Mouse (Mus musculus) heart, embryonic 15.5 days (tissue): ENCODE results near the gene Plxnd1. TPM values are rescaled to one million over a fixed set of nuclear protein-coding genes. Genes with fewer than 3 reads are reported as not detected.

ENCODE experiments used
- ATAC-seq: fragments of 200-750 bp; cut with Nextera tagmentation; replicated peaks from 2 replicates; pipeline ENCODE4 v1.8.0; 2017; ENCODE audit warnings: low read depth, moderate TSS enrichment; ENCODE audit not compliant: insufficient number of reproducible peaks, insufficient read depth, low FRiP score
- H3K27ac ChIP-seq: fragments of 300-500 bp; sonication (generic); 2 replicates; pipeline ENCODE4 v1.5.1; 2015; ENCODE audit warnings: mild to moderate bottlenecking, inconsistent platforms
- H3K27me3 ChIP-seq: fragments of 300-500 bp; sonication (generic); 2 replicates; pipeline ENCODE4 v1.6.1; 2015; ENCODE audit warnings: inconsistent platforms
- H3K36me3 ChIP-seq: fragments of 300-500 bp; sonication (generic); 2 replicates; pipeline ENCODE4 v1.6.1; 2015; ENCODE audit warnings: mild to moderate bottlenecking, inconsistent platforms
- H3K4me1 ChIP-seq: fragments of 300-500 bp; sonication (generic); replicated peaks from 2 replicates; pipeline ENCODE4 v1.6.1; 2015; ENCODE audit warnings: inconsistent platforms
- H3K4me2 ChIP-seq: fragments of 300-500 bp; sonication (generic); 2 replicates; pipeline ENCODE4 v1.6.1; 2015; ENCODE audit warnings: inconsistent platforms, mild to moderate bottlenecking, moderate library complexity
- H3K4me3 ChIP-seq: fragments of 300-500 bp; sonication (generic); 2 replicates; pipeline ENCODE4 v1.5.1; 2015; ENCODE audit warnings: mild to moderate bottlenecking, inconsistent platforms
- H3K9ac ChIP-seq: fragments of 300-500 bp; sonication (generic); 2 replicates; pipeline ENCODE4 v1.6.1; 2015; ENCODE audit warnings: mild to moderate bottlenecking, inconsistent platforms
- H3K9me3 ChIP-seq: fragments of 300-500 bp; sonication (generic); replicated peaks from 2 replicates; pipeline ENCODE4 v1.6.1; 2016; ENCODE audit warnings: inconsistent platforms
- WGBS: fragments of 180-500 bp; shearing (Covaris S2); methylation state at CpG from one replicate; pipeline ENCODE4 v1.1.7; 2015; ENCODE audit warnings: mixed read lengths; 5-methylcytosine and 5-hydroxymethylcytosine counted together
- polyA plus RNA-seq: library from polyadenylated mRNA; unstranded; fragments of >200 nt; fragmentation: Nextera tagmentation; extraction: Ambion mirVana; gene quantifications from 2 replicates; pipeline ENCODE4 v1.2.1, GENCODE M21; 2015

Gene Plxnd1
- polyA plus RNA-seq, 1 experiment from 2014 or later: 38.6 TPM

DNA sequence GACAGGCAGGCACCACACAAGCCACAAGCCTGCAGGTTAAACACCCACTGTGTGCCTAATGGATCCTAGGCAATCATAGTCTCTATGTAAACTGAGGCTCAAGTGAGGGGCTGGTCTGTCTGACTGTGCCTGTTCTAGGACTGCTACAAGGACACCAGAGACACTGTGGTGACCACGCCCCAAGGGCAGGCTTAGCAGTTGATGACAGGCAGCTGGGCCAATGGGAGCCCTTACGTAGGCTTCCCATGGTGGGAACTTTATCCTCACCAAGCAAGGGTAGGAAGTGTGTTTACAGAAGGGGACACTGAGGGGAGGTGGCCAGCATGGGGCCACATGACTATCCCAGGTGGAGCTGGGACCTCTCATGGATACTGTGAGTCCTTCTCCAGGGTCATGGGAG lies 4.4 kb upstream of the Plxnd1 start:
- H3K9ac ChIP-seq: no peak overlapping the region

DNA sequence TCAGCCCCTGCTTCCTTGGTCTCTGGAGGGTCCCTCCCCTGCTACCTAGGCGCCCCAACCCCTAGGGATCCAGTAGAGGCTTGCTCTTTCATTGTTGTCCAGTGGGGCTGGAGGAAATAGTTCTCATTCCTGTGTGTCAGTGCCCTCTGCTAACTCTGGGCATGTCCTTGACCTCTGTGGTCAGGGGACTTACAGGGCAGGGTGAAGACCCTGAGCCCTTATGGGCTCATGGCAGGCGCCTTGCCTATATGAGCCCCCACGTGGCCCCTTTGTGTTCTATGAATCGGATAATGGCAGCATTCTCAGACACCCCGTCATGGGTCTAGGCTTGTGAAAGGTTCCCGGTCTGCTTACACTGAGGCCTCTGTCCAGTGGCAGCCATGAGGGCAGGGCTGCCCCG lies 4.0 kb upstream of the Plxnd1 start:
- Histone ChIP-seq H3K4me1 (peaks cover 61% of the 10 kb centered on the region), H3K36me3 (no peaks in the 10 kb centered on the region)
- WGBS: 73% methylated on average over 7 of the region's 7 CpGs

More for the DNA sequence above, 4.4 kb upstream of the Plxnd1 start:
- H3K27ac ChIP-seq: peak overlapping the region; percentile 86
- H3K36me3 ChIP-seq: no peaks in the 10 kb centered on the region
- peak overlapping the region; percentile 23 for H3K4me2 ChIP-seq
- H3K27me3 ChIP-seq: peaks cover 9% of the 10 kb centered on the region; the same call in 1 of the 2 replicates
- peaks cover 8% of the 10 kb centered on the region; the same call in 1 of the 2 replicates for H3K9me3 ChIP-seq
- H3K4me1 ChIP-seq: peaks cover 61% of the 10 kb centered on the region
- 93% methylated on average over 2 of the region's 2 CpGs for WGBS
- no peak overlapping the region for H3K4me3 ChIP-seq
- ATAC-seq: no peak

DNA sequence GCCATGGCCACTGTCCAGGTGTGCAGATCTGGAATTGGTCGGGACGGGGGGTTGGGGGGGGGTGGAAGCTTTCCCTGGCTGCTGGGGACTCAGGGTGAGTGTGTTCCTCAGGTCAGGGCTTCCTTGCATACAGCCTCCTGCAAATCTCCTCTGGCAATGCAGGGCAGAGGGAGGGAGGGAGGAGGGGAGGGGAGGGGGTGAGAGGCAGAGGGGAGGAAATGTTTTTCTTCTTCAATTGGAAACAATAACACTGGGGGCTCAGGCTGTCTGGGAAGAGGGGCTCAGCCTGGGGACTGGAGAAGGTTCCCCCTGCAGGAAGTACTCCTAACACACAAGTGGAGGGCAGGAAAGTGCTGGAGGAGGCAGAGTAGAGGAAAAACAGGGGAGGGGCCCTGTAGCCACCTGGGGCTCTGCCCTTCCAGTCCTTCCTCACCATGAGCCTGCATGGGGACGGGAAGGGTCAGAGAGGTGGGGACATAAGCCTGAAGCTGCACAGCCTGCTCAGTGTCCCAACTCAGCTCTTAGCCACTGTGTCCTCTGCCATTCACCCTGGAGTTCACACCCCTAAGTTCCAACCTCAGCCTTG lies 3.0 kb upstream of the Plxnd1 start:
- peaks cover 64% of the 10 kb centered on the region for H3K4me1 ChIP-seq
- 40% methylated on average over 3 of the region's 3 CpGs for WGBS
- H3K4me2 ChIP-seq: 0 out of 2 replicates have a peak overlapping the region, but pooled peaks have one; percentile 23
- ATAC-seq: 0 out of 2 replicates have a peak, but pooled peaks have one; percentile 19
- peak overlapping the region; percentile 86 for H3K27ac ChIP-seq
- H3K4me3 ChIP-seq: no peak overlapping the region
- H3K27me3 ChIP-seq: peaks cover 23% of the 10 kb centered on the region
- H3K9me3 ChIP-seq: peaks cover 8% of the 10 kb centered on the region; the same call in 1 of the 2 replicates
- no peak overlapping the region for H3K9ac ChIP-seq
- H3K36me3 ChIP-seq: no peaks in the 10 kb centered on the region

More for the DNA sequence above, 4.0 kb upstream of the Plxnd1 start:
- peak overlapping the region; percentile 23 for H3K4me2 ChIP-seq
- H3K9me3 ChIP-seq: peaks cover 8% of the 10 kb centered on the region; the same call in 1 of the 2 replicates
- peak overlapping the region; percentile 86 for H3K27ac ChIP-seq
- peaks cover 13% of the 10 kb centered on the region for H3K27me3 ChIP-seq
- 0 out of 2 replicates have a peak overlapping the region, but pooled peaks have one; percentile 5 for H3K9ac ChIP-seq
- no peak overlapping the region for H3K4me3 ChIP-seq
- no peak for ATAC-seq

DNA sequence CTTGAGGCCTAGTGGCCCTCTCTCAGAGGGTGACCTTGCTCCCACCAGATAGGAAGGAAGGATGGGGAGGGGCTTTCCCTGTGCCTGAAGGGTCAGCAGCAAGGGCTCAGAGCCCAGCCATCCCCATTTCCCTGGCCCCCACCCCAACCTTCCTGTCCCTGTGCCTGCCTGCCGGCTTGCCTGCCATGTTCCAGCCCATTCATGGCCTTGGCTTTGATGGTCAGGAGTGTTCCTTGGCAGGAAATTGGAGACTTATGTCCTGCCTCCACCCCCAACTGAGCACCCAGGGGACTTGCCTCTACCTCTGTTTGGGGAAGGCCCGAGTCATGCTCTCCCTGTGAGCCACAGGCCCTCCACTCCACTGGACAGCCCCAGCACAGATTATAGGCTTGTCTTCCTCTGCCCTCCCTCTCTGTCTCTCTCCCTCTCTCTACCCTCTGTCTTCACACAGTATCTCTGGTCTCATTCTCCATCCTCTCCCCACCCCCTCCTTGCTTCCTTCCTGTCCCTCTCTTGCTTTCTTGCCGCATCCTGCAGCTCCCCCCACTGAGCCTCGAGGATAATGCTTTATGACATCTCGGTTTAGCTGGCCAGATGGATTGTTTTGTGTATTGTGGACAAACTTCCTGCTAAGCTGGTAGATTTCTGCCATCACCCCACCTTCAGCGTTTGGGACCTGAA lies 1.5 kb upstream of the Plxnd1 start:
- Histone ChIP-seq H3K36me3 (no peaks in the 10 kb centered on the region), H3K4me3 (0 out of 2 replicates have a peak overlapping the region, but pooled peaks have one; percentile 64), H3K27ac (peak overlapping the region; percentile 86), H3K4me2 (peak overlapping the region; percentile 83), H3K27me3 (peaks cover 31% of the 10 kb centered on the region), H3K4me1 (peaks cover 67% of the 10 kb centered on the region), H3K9ac (no peak overlapping the region), H3K9me3 (peaks cover 8% of the 10 kb centered on the region; the same call in 1 of the 2 replicates)
- ATAC-seq: peak; percentile 25
- 40% methylated on average over 6 of the region's 6 CpGs for WGBS

DNA sequence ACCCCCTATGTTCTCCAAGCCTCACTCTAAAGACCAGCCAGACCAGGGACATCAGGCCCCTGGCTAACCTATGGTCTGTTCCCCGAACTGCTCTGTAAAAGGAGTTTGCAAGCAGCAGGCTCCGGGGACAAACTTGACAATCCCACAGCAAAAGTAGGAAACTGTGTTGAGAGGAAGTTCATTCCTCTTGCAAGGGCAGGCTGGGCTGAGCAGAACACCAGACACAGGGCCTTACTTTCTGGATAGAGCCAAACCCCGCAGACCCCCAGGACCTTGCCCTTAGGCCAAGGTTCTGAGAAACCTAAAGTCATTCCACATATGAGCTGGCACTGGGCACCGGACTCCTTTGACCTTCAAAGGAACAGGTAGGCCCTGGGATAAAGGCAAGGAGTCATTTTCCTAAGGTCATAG lies 731 bp upstream of the Plxnd1 start:
- H3K9me3 ChIP-seq: peaks cover 8% of the 10 kb centered on the region; the same call in 1 of the 2 replicates
- peaks cover 31% of the 10 kb centered on the region for H3K27me3 ChIP-seq
- peak overlapping the region; percentile 86 for H3K27ac ChIP-seq
- H3K4me2 ChIP-seq: peak overlapping the region; percentile 83
- H3K4me1 ChIP-seq: peaks cover 70% of the 10 kb centered on the region
- no peak for ATAC-seq
- H3K4me3 ChIP-seq: peak overlapping the region; percentile 64; the same call in 1 of the 2 replicates
- no peaks in the 10 kb centered on the region for H3K36me3 ChIP-seq
- WGBS: 63% methylated on average over 4 of the region's 4 CpGs
- 0 out of 2 replicates have a peak overlapping the region, but pooled peaks have one; percentile 4 for H3K9ac ChIP-seq

DNA sequence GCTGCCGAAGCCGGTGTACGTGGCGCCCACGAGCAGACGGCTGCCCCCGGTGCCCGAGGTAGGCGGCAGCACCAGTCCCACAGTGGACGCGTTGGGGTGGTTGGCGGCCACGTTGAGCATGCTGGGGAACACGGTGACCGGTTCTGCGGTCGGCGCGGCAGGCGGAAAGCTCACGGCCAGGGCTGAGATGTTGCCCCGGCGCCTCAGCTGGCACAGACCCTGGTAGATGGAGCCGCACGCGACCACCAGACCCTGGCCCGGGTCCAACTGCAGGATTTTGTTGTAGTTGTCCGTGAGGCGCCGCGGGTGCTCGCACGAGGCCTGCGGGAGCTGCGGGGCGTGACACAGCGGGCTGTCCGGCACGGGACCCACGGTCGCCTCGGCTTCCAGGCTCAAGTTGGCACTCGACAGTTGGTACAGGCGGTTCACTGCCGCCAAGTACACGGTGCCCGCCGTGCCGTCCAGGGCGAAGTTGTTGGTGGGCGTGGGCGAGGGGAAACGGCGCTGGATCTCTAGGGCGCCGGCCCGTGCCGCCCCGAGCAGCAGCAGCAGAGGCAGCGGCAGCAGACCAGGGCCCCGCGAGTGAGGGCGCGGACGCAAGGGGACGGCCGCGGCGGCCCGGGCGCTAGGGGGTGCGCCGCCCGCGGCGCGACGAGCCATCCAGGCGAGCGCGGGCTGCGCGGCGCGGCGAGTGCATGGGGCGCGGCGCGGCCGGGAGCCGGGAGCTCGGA lies 494 bp downstream of the Plxnd1 start:
- H3K9me3 ChIP-seq: peaks cover 8% of the 10 kb centered on the region; the same call in 1 of the 2 replicates
- H3K4me3 ChIP-seq: peak overlapping the region; percentile 64
- H3K27ac ChIP-seq: peak overlapping the region; percentile 81
- peaks cover 31% of the 10 kb centered on the region for H3K27me3 ChIP-seq
- WGBS: under 1% methylated on average over 70 of the region's 93 CpGs
- peak overlapping the region; percentile 83 for H3K4me2 ChIP-seq
- ATAC-seq: no peak
- H3K9ac ChIP-seq: peak overlapping the region; percentile 73
- H3K4me1 ChIP-seq: peaks cover 67% of the 10 kb centered on the region
- no peaks in the 10 kb centered on the region for H3K36me3 ChIP-seq

DNA sequence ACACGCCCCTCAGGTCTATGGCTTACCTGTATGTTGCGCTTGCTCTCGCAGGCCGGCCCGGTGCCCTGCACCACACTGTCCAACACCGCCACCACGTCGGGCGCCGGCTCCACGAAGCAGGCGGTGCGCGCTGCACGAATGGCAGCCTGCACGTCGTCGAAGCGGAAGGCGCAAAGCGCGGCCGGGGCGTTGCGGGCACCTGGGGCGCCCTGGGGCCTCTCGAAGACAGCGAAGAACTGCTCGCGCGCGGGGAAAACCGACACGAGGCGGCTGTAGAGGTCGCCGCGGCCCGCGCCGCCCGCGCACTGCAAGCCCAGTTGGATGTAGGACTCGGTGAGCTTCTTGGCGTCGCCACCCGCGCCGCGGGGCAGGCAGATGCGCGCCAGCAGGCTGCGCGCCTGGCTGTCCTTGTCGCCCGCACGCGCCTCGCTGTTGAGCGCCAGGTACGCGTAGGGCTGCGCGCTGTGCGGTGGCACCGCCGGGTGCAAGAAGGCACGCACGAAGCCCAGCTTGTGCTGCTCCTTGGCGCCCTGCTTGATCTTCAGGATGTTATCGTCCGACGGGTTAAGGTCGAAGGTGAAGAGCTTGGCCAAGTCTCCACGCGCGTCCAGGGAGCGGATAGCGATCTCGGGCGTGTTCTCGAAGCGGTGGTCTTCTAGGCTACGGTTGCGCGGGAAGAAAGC lies 1.2 kb downstream of the Plxnd1 start:
- no peak for ATAC-seq
- H3K4me2 ChIP-seq: peak overlapping the region; percentile 83
- H3K9me3 ChIP-seq: peaks cover 8% of the 10 kb centered on the region; the same call in 1 of the 2 replicates
- H3K27me3 ChIP-seq: peaks cover 31% of the 10 kb centered on the region
- no peaks in the 10 kb centered on the region for H3K36me3 ChIP-seq
- peak overlapping the region; percentile 73 for H3K9ac ChIP-seq
- WGBS: 2% methylated on average over 86 of the region's 86 CpGs
- H3K4me1 ChIP-seq: peaks cover 65% of the 10 kb centered on the region
- H3K27ac ChIP-seq: peak overlapping the region; percentile 81
- H3K4me3 ChIP-seq: peak overlapping the region; percentile 64

DNA sequence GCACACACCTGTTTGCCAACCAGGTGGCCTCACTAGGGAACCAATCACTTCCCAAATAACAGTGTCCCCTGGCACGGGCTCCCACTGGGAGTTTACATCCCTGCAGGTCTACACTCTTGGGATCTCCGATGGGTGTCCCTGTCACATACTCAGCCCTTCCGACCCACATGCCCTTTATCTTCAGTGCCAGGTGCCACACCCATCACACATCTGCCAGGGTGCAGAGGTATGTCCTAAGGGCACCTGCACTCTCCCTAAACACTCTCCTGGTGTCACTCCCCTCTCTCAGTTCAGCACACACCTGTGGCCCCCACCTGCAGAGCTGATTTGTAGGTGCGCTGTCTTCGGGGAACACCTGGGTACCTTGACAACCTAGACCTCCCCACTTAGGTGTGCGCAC lies 1.8 kb downstream of the Plxnd1 start:
- Histone ChIP-seq H3K27me3 (peaks cover 31% of the 10 kb centered on the region), H3K27ac (peak overlapping the region; percentile 81), H3K4me1 (peaks cover 63% of the 10 kb centered on the region), H3K4me2 (peak overlapping the region; percentile 83), H3K9me3 (peaks cover 8% of the 10 kb centered on the region; the same call in 1 of the 2 replicates), H3K36me3 (no peaks in the 10 kb centered on the region), H3K9ac (peak overlapping the region; percentile 73), H3K4me3 (peak overlapping the region; percentile 64)
- ATAC-seq: no peak
- 53% methylated on average over 6 of the region's 6 CpGs for WGBS

DNA sequence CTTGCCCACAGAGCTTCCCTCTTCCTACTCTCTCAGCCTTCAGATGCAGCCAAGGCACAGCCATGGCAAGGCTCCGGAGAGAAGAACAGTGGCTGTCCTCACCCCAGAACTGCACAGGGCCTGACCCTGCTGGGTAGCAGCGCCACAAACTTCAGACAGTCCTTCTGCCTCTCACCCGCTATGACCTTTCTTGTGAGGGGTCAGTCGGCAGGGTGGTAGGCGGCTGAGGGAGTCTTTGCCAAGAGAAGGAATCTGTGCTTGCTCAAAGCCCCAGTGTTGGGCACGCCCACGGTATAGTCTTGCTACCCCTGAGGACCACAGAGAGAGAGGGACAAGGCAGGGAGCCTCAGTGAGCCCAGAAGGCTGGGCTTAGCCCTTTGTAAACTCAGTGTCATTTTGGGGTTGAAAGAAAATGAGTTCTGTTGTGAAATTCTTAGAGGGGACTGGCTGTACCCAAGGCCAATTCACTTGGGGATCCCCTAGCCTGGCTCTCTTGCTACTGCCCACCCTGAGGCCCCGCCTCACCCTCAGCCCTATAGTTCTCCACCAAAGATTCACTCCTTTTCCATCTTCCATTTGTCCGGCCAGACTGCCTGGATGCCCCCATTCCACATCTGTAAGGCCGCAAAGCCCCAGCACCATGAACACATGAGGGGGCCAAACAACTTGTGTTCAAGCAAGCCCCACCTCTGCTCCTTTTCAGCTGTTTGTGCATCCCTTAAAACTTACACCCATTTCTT lies 2.8 kb downstream of the Plxnd1 start:
- peaks cover 31% of the 10 kb centered on the region for H3K27me3 ChIP-seq
- H3K4me2 ChIP-seq: peak overlapping the region; percentile 83
- H3K36me3 ChIP-seq: no peaks in the 10 kb centered on the region
- H3K9me3 ChIP-seq: peaks cover 8% of the 10 kb centered on the region; the same call in 1 of the 2 replicates
- H3K4me1 ChIP-seq: peaks cover 63% of the 10 kb centered on the region
- H3K27ac ChIP-seq: peak overlapping the region; percentile 81
- 47% methylated on average over 10 of the region's 10 CpGs for WGBS
- peak overlapping the region; percentile 73 for H3K9ac ChIP-seq
- peak overlapping the region; percentile 64 for H3K4me3 ChIP-seq
- no peak for ATAC-seq
